Mouse (Mus musculus) kidney, adult 2 months (tissue): ENCODE data around the gene Snx9.

Experiments
- CTCF ChIP-seq: fragments of 200-500 bp; conservative IDR thresholded peaks from 2 replicates; pipeline ENCODE4 v1.5.1; 2011; ENCODE audit warnings: low read depth, mild to moderate bottlenecking, control low read depth, low read length, moderate library complexity, mixed read lengths; ENCODE audit not compliant: insufficient read depth, insufficient read length
- POLR2A ChIP-seq: fragments of 200-500 bp; IDR thresholded peaks from one replicate; pipeline ENCODE4 v1.6.1; 2011; ENCODE audit warnings: low read depth, low read length, control low read depth

DNA sequence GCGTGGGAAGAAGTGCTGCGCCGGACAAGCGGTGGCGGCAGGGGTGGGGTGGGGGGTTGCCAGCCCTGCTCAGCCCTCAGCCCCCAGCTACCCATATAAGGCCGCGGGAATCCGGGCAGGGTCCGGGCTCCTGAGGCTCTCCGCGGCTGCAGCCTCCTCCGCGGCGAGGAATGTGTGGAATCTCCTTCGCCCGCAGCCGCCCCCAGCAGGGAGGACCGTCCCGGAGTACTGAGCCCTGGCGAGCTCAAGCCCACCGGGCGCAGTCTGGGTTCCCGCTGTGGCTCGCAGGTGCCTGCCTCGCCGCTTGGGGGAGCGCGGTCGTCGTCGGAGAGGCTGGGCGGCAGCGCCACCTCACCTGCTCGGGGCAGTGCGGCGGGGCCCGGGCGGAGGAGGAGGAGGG is 99.7 kb downstream of the Snx9 start:
- TF ChIP-seq CTCF: peak; percentile 63
- no peak for TF ChIP-seq POLR2A
